Mouse (Mus musculus): ENCODE data around the gene Magea4.

DNA sequence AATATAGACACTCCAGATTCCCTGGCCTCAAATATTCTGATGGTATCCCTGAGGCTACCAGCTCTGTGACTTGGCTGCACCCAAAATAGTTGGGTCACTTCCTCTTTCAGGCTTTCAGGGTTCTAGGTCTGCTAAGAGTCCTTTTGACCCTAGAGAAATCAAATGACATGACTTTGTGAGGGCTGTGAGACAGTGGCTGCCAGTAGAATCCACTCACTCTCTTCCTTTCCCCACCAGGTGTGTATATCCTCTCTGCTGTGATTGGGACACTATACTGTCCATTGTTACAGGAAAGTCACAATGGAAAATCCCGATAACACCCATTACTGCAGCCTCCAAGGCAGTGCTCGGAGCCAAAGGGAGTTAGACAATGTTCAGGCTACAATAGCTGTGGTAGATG, at the start of gene Magea4:
- TF ChIP-seq EP300 (optimal IDR thresholded peaks at IDR 0.05): no peak
- TF ChIP-seq CTCF (IDR thresholded peaks at IDR 0.05; ENCODE audit: low read depth): no peak
